Mouse (Mus musculus): ENCODE results near the gene Anxa1. TPM values are rescaled to one million over a fixed set of nuclear protein-coding genes. Genes with fewer than 3 reads are reported as not detected.

Gene Anxa1
- 60.5 and 102 TPM in 2 replicates for polyA plus RNA-seq (2012; rRNA removed)

- DNase-seq (ENCODE audit: low read depth) = no peak
These were observed at the start of gene Anxa1 for GRCm38 (mm10) chr19:20390455-20390994. Gene Anxa1, minus strand, starts transcription at chr19:20390944.

GRCm38 (mm10) chr19:20437043-20437442 is 46.3 kb upstream of the Anxa1 start:
- no peak for DNase-seq (ENCODE audit: low read depth)

GRCm38 (mm10) chr19:20434541-20434940 is 43.8 kb upstream of the Anxa1 start:
- DNase-seq (ENCODE audit: low read depth) = no peak

- DNase-seq (ENCODE audit: low read depth) = no peak
These were observed 43.2 kb upstream of the Anxa1 start for GRCm38 (mm10) chr19:20433966-20434365.

GRCm38 (mm10) chr19:20426443-20427161 is 35.9 kb upstream of the Anxa1 start:
- DNase-seq (ENCODE audit: low read depth) = no peak

- DNase-seq (ENCODE audit: low read depth) = no peak
These were observed 20.5 kb upstream of the Anxa1 start for GRCm38 (mm10) chr19:20411276-20411675.

GRCm38 (mm10) chr19:20409541-20410528 is 19.1 kb upstream of the Anxa1 start:
- DNase-seq (ENCODE audit: low read depth) = no peak

GRCm38 (mm10) chr19:20406475-20406874 is 15.7 kb upstream of the Anxa1 start:
- DNase-seq (ENCODE audit: low read depth) = no peak

GRCm38 (mm10) chr19:20405015-20405414 is 14.3 kb upstream of the Anxa1 start:
- DNase-seq (ENCODE audit: low read depth) = no peak

- no peak for DNase-seq (ENCODE audit: low read depth)
These were observed 13.0 kb upstream of the Anxa1 start for GRCm38 (mm10) chr19:20403740-20404139.

GRCm38 (mm10) chr19:20403219-20403618 is 12.5 kb upstream of the Anxa1 start:
- no peak for DNase-seq (ENCODE audit: low read depth)

- DNase-seq (ENCODE audit: low read depth) = no peak
These were observed 11.9 kb upstream of the Anxa1 start for GRCm38 (mm10) chr19:20402516-20403200.

- no peak for DNase-seq (ENCODE audit: low read depth)
These were observed 11.2 kb upstream of the Anxa1 start for GRCm38 (mm10) chr19:20401961-20402360.

- DNase-seq (ENCODE audit: low read depth) = no peak
These were observed 8.4 kb upstream of the Anxa1 start for GRCm38 (mm10) chr19:20399187-20399586.

- no peak for DNase-seq (ENCODE audit: low read depth)
These were observed 6.3 kb upstream of the Anxa1 start for GRCm38 (mm10) chr19:20397092-20397491.

GRCm38 (mm10) chr19:20393556-20394274 is 3.0 kb upstream of the Anxa1 start:
- DNase-seq (ENCODE audit: low read depth) = no peak

GRCm38 (mm10) chr19:20389723-20390122 is 1.0 kb downstream of the Anxa1 start:
- DNase-seq (ENCODE audit: low read depth) = no peak

- no peak for DNase-seq (ENCODE audit: low read depth)
These were observed 1.5 kb downstream of the Anxa1 start for GRCm38 (mm10) chr19:20389245-20389644.

- DNase-seq (ENCODE audit: low read depth) = no peak
These were observed 2.5 kb downstream of the Anxa1 start for GRCm38 (mm10) chr19:20388276-20388675.

GRCm38 (mm10) chr19:20386296-20386695 is 4.4 kb downstream of the Anxa1 start:
- no peak for DNase-seq (ENCODE audit: low read depth)

GRCm38 (mm10) chr19:20385645-20386044 is 5.1 kb downstream of the Anxa1 start:
- DNase-seq (ENCODE audit: low read depth) = no peak
